In the genomic region with DNA sequence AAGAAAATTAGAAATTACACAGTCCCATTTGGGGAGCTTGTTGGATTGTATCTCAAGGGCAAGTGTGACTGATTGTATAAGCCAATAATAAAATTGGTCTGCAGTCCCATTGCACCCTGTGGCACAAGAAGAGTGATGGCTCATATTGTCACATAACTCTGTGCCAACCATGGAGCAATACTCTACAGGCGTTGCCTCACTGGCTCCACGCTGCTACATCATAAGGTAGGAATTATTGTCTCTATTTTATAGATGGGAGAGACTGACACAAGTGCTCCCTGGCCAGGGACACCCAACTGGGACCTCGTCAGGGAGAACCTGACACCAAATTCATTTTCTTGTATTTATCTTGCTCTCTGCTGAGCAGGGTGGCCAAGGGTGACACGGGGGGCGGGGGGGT, we compare ENCODE assay signal across 16 mouse cellular contexts.
DNase-seq lines count a peak whose midpoint lies in the region.
"Had no signal": no experiment of that assay in that cellular context is flagged by ENCODE, and none has a peak within 500 bp of the region (broad histone marks: within the 10 kb centered on the region; RNA-seq: fewer than 3 reads in every experiment).

No protein-coding gene starts in this region.

- DNase-seq in adrenal gland, postnatal 10 days: peak; percentile 19
- DNase-seq in adrenal gland, postnatal 25 days: no peak
- DNase-seq in heart, adult 11 months: peak; percentile 82
- no peak for DNase-seq in heart, postnatal 4 days
- peak; percentile 35 for DNase-seq in adipocyte (ENCODE audit: low spot score)
- no peak for DNase-seq in right cerebral cortex, adult 18-20 months
- DNase-seq: B cell, adult 2 months; cerebellum, adult 11 months; cerebellum, adult 8-10 months; cerebellum, postnatal 14 days; forebrain, postnatal 0 days; gastrocnemius, adult 2 months; gastrocnemius, postnatal 14 days; heart, adult 18-20 months; heart, postnatal 10 days; kidney, adult 2 months had no signal

Comparison
In these comparisons a context has a peak if more than half of its experiments do, and no peak if none do; other contexts are left out.
1. DNase-seq: peak in adrenal gland, postnatal 10 days (single experiment), heart, adult 11 months (single experiment) and adipocyte (single experiment); none in adrenal gland, postnatal 25 days (single experiment), heart, postnatal 4 days (single experiment) and right cerebral cortex, adult 18-20 months (single experiment).